Mouse (Mus musculus) midbrain, embryonic 13.5 days (tissue): ENCODE measurements around the gene Fcho1. TPM values are rescaled to one million over a fixed set of nuclear protein-coding genes. Genes with fewer than 3 reads are reported as not detected.
"Not testable (repeated sequence)": the region's sequence is repeated elsewhere in the genome, so short reads cannot be mapped to it uniquely, and the experiment has no call there.

ENCODE experiments used
- ATAC-seq: fragments of 200-750 bp; cut with Nextera tagmentation; 2 replicates; pipeline ENCODE4 v1.8.0; 2017; ENCODE audit warnings: mild to moderate bottlenecking, moderate TSS enrichment, moderate library complexity
- H3K27ac ChIP-seq: fragments of 300-500 bp; sonication (generic); 2 replicates; pipeline ENCODE4 v1.5.1; 2015; ENCODE audit warnings: inconsistent platforms, mild to moderate bottlenecking, moderate library complexity
- H3K27me3 ChIP-seq: fragments of 300-500 bp; sonication (generic); 2 replicates; pipeline ENCODE4 v1.6.1; 2015; ENCODE audit warnings: mild to moderate bottlenecking, inconsistent platforms
- H3K36me3 ChIP-seq: fragments of 300-500 bp; sonication (generic); 2 replicates; pipeline ENCODE4 v1.6.1; 2015; ENCODE audit warnings: mild to moderate bottlenecking, inconsistent platforms
- H3K4me1 ChIP-seq: fragments of 300-500 bp; sonication (generic); replicated peaks from 2 replicates; pipeline ENCODE4 v1.6.1; 2015; ENCODE audit warnings: inconsistent platforms
- H3K4me2 ChIP-seq: fragments of 300-500 bp; sonication (generic); replicated peaks from 2 replicates; pipeline ENCODE4 v1.6.1; 2015; ENCODE audit warnings: moderate library complexity, mild to moderate bottlenecking, inconsistent platforms
- H3K4me3 ChIP-seq: fragments of 300-500 bp; sonication (generic); replicated peaks from 2 replicates; pipeline ENCODE4 v1.5.1; 2015; ENCODE audit warnings: mild to moderate bottlenecking, inconsistent platforms
- H3K9ac ChIP-seq: fragments of 300-500 bp; sonication (generic); replicated peaks from 2 replicates; pipeline ENCODE4 v1.6.1; 2015; ENCODE audit warnings: mild to moderate bottlenecking, inconsistent platforms
- H3K9me3 ChIP-seq: fragments of 300-500 bp; sonication (generic); 2 replicates; pipeline ENCODE4 v1.6.1; 2016; ENCODE audit warnings: mild to moderate bottlenecking, inconsistent platforms
- WGBS: fragments of 180-500 bp; shearing (Covaris S2); methylation state at CpG from one replicate; pipeline ENCODE4 v1.1.7; 2015; 5-methylcytosine and 5-hydroxymethylcytosine counted together
- polyA plus RNA-seq: library from polyadenylated mRNA; unstranded; fragments of >200 nt; fragmentation: Nextera tagmentation; extraction: Ambion mirVana; gene quantifications from 2 replicates; pipeline ENCODE4 v1.2.1, GENCODE M21; 2015

Gene Fcho1
- polyA plus RNA-seq: 63.9 and 65.5 TPM in 2 replicates

GRCm38 (mm10) chr8:71725122-71725924, at the start of gene Fcho1:
Gene Fcho1, minus strand, starts transcription at chr8:71725716.
- H3K4me2 ChIP-seq: peak within 1 kb of the TSS; percentile 81
- peak within 1 kb of the TSS; percentile 56; the same call in 1 of the 2 replicates for H3K27ac ChIP-seq
- H3K9ac ChIP-seq: peak within 1 kb of the TSS; percentile 92
- no peaks in the 10 kb centered on the region; the same call in 1 of the 2 replicates for H3K27me3 ChIP-seq
- peaks cover 66% of the 10 kb centered on the region for H3K4me1 ChIP-seq
- peak within 1 kb of the TSS; percentile 83 for H3K4me3 ChIP-seq
- ATAC-seq: peak; percentile 82
- no peaks in the 10 kb centered on the region for H3K9me3 ChIP-seq
- WGBS: under 1% methylated on average over 44 of the region's 54 CpGs
- no peaks in the 10 kb centered on the region for H3K36me3 ChIP-seq

GRCm38 (mm10) chr8:71771336-71771735, 45.8 kb upstream of the Fcho1 start:
- Histone ChIP-seq H3K9me3 (peaks cover 7% of the 10 kb centered on the region; the same call in 1 of the 2 replicates), H3K36me3 (no peaks in the 10 kb centered on the region), H3K27ac (no peak overlapping the region), H3K4me3 (no peak overlapping the region), H3K9ac (no peak overlapping the region), H3K4me1 (no peaks in the 10 kb centered on the region), H3K4me2 (no peak overlapping the region), H3K27me3 (no peaks in the 10 kb centered on the region)
- ATAC-seq: no peak
- 90% methylated on average over 15 of the region's 15 CpGs for WGBS

GRCm38 (mm10) chr8:71758816-71759215, 33.3 kb upstream of the Fcho1 start:
- H3K36me3 ChIP-seq: no peaks in the 10 kb centered on the region
- 48% methylated on average over 3 of the region's 3 CpGs for WGBS
- no peak overlapping the region for H3K27ac ChIP-seq
- no peak overlapping the region for H3K9ac ChIP-seq
- 0 out of 2 replicates have a peak, but pooled peaks cover 5% of the 10 kb centered on the region for H3K4me1 ChIP-seq
- no peak for ATAC-seq
- no peak overlapping the region for H3K4me3 ChIP-seq
- no peak overlapping the region for H3K4me2 ChIP-seq
- H3K27me3 ChIP-seq: no peaks in the 10 kb centered on the region
- H3K9me3 ChIP-seq: no peaks in the 10 kb centered on the region

GRCm38 (mm10) chr8:71752881-71753552, 27.5 kb upstream of the Fcho1 start:
- H3K4me2 ChIP-seq, H3K27ac ChIP-seq, H3K4me3 ChIP-seq, H3K4me1 ChIP-seq, H3K9me3 ChIP-seq, H3K9ac ChIP-seq, H3K36me3 ChIP-seq, ATAC-seq, H3K27me3 ChIP-seq: not testable (repeated sequence)
- 72% methylated on average over 7 of the region's 7 CpGs for WGBS

- H3K27ac ChIP-seq, H3K36me3 ChIP-seq, H3K27me3 ChIP-seq, H3K9me3 ChIP-seq, H3K4me1 ChIP-seq, H3K9ac ChIP-seq, H3K4me3 ChIP-seq, H3K4me2 ChIP-seq, ATAC-seq: not testable (repeated sequence)
Observed at GRCm38 (mm10) chr8:71752263-71752662, 26.7 kb upstream of the Fcho1 start.

- 72% methylated on average over 2 of the region's 2 CpGs for WGBS
- not testable (repeated sequence) for H3K4me3 ChIP-seq, H3K9ac ChIP-seq, H3K27ac ChIP-seq, H3K36me3 ChIP-seq, H3K27me3 ChIP-seq, H3K4me1 ChIP-seq, H3K4me2 ChIP-seq, H3K9me3 ChIP-seq
- ATAC-seq: peak; percentile 65
Observed at GRCm38 (mm10) chr8:71751337-71751886, 25.9 kb upstream of the Fcho1 start.

- H3K36me3 ChIP-seq, H3K4me1 ChIP-seq, H3K9me3 ChIP-seq, H3K4me2 ChIP-seq, H3K9ac ChIP-seq, H3K27ac ChIP-seq, ATAC-seq, H3K4me3 ChIP-seq, H3K27me3 ChIP-seq: not testable (repeated sequence)
- WGBS: 84% methylated on average over 6 of the region's 6 CpGs
Observed at GRCm38 (mm10) chr8:71749321-71750075, 24.0 kb upstream of the Fcho1 start.

- H3K27ac ChIP-seq, H3K4me1 ChIP-seq, H3K9ac ChIP-seq, H3K4me2 ChIP-seq, ATAC-seq, H3K4me3 ChIP-seq, H3K36me3 ChIP-seq, H3K27me3 ChIP-seq, H3K9me3 ChIP-seq: not testable (repeated sequence)
Observed at GRCm38 (mm10) chr8:71747082-71747481, 21.6 kb upstream of the Fcho1 start.

- Histone ChIP-seq H3K9me3 (no peaks in the 10 kb centered on the region), H3K27me3 (0 out of 2 replicates have a peak, but pooled peaks cover 4% of the 10 kb centered on the region), H3K4me3 (no peak overlapping the region), H3K36me3 (no peaks in the 10 kb centered on the region), H3K9ac (no peak overlapping the region), H3K4me2 (no peak overlapping the region), H3K4me1 (peaks cover 7% of the 10 kb centered on the region), H3K27ac (no peak overlapping the region)
- WGBS: 91% methylated on average over 1 of the region's 1 CpGs
- no peak for ATAC-seq
Observed at GRCm38 (mm10) chr8:71745322-71745721, 19.8 kb upstream of the Fcho1 start.

- H3K4me2 ChIP-seq: no peak overlapping the region
- H3K4me1 ChIP-seq: peaks cover 7% of the 10 kb centered on the region
- H3K36me3 ChIP-seq: no peaks in the 10 kb centered on the region
- H3K9ac ChIP-seq: no peak overlapping the region
- no peak for ATAC-seq
- no peaks in the 10 kb centered on the region for H3K9me3 ChIP-seq
- H3K4me3 ChIP-seq: no peak overlapping the region
- 63% methylated on average over 2 of the region's 2 CpGs for WGBS
- no peak overlapping the region for H3K27ac ChIP-seq
- H3K27me3 ChIP-seq: 0 out of 2 replicates have a peak, but pooled peaks cover 4% of the 10 kb centered on the region
Observed at GRCm38 (mm10) chr8:71742783-71743182, 17.3 kb upstream of the Fcho1 start.

- Histone ChIP-seq H3K27me3 (0 out of 2 replicates have a peak, but pooled peaks cover 4% of the 10 kb centered on the region), H3K4me1 (peaks cover 7% of the 10 kb centered on the region), H3K9ac (no peak overlapping the region), H3K4me2 (peak overlapping the region; percentile 49), H3K36me3 (no peaks in the 10 kb centered on the region), H3K9me3 (no peaks in the 10 kb centered on the region), H3K4me3 (peak overlapping the region; percentile 23), H3K27ac (no peak overlapping the region)
- WGBS: 3% methylated on average over 19 of the region's 19 CpGs
- peak; percentile 49; the same call in 1 of the 2 replicates for ATAC-seq
Observed at GRCm38 (mm10) chr8:71741687-71742114, 16.2 kb upstream of the Fcho1 start.
